Mouse (Mus musculus): ENCODE measurements at regions not wholly inside any gene's neighbourhood (a gene's known extent, or its start where the extent isn't known, plus 50 kb on each side); places are given as distances from the start of the nearest gene placed in this dataset.

DNA sequence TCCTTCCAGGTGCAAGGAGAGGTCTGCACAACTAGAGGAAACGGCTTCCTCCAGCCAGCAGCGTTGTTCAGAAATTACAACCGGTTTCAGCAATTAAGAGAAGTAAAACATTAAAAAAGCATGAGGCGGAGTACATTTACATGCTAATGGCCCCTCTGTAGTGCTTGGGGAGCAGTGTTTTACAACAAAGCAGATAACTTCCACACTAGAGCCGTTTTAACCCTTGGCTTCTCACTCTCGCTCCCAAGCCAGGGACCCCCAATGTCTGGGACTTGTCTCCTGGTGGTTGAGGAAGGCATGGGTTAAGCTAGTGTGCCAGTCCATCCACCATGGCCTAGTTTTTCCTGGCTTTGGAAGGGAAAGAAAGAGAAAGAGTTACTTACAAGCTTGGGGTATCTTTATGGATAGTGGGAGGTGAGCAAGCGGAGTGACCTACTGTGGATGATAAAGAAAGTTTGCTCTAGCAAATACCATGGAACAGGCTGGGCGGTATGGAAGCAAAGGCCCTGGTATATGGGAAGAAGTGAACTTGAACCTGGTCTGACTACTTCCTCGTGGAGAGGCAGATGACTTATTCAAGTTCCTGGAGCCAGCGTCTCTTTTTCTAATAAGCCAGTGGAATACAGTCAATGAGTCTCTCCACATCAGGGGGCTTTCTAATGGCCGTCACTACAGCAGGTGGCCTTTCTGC, 90.8 kb downstream of the Sox9 start:
- Histone ChIP-seq H3K4me1 (ENCODE audit: control insufficient read depth, insufficient read depth, low read length) (no peaks in the 10 kb centered on the region), H3K4me3 (replicated peaks; ENCODE audit: insufficient read depth, low read depth, low read length) (no peak overlapping the region), H3K27me3 (ENCODE audit: control insufficient read depth, insufficient read depth, low read length) (no peaks in the 10 kb centered on the region), H3K27ac (ENCODE audit: insufficient read depth, low read length) (no peak overlapping the region)
- no peak for TF ChIP-seq CTCF (IDR thresholded peaks at IDR 0.05; ENCODE audit: borderline replicate concordance, insufficient read depth, low read depth, low read length)
- no peak for TF ChIP-seq POLR2A (IDR thresholded peaks at IDR 0.05; ENCODE audit: borderline replicate concordance, insufficient read depth, low read length)
- WGBS = 60% methylated on average over 11 of the region's 11 CpGs
- DNase-seq = no peak

DNA sequence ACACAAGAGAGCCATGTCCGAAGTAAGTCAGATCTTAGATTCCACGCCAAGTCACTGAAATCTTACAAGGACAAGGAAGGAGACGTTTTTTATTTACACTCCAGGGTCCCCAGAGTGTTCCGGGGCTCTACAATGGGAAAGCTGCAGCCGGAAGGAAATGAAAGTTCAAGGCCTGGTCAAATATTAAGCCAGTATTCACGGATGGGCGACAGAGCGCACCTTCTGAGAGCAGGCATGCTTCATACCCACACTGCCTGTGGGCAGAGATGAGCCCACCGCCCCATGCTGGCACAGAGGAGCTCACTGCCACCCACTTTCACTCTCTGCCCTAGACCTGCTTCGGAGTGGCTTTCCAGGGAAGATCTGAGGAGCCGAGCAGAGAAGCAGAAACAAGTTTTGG, 92.2 kb downstream of the Sox9 start:
- WGBS = 85% methylated on average over 11 of the region's 11 CpGs
- DNase-seq = no peak
- Histone ChIP-seq H3K4me1 (ENCODE audit: control insufficient read depth, insufficient read depth, low read length) (no peaks in the 10 kb centered on the region), H3K27ac (ENCODE audit: insufficient read depth, low read length) (no peak overlapping the region), H3K27me3 (ENCODE audit: control insufficient read depth, insufficient read depth, low read length) (no peaks in the 10 kb centered on the region), H3K4me3 (replicated peaks; ENCODE audit: insufficient read depth, low read depth, low read length) (no peak overlapping the region)
- TF ChIP-seq CTCF (IDR thresholded peaks at IDR 0.05; ENCODE audit: borderline replicate concordance, insufficient read depth, low read depth, low read length) = no peak

- DNase-seq = no peak
- H3K4me3 ChIP-seq (replicated peaks; ENCODE audit: insufficient read depth, low read depth, low read length) = no peak overlapping the region
- no peak for TF ChIP-seq POLR2A (IDR thresholded peaks at IDR 0.05; ENCODE audit: borderline replicate concordance, insufficient read depth, low read length)
- no peak for TF ChIP-seq CTCF (IDR thresholded peaks at IDR 0.05; ENCODE audit: borderline replicate concordance, insufficient read depth, low read depth, low read length)
- H3K4me1 ChIP-seq (ENCODE audit: control insufficient read depth, insufficient read depth, low read length) = no peaks in the 10 kb centered on the region
- H3K27me3 ChIP-seq (ENCODE audit: control insufficient read depth, insufficient read depth, low read length) = no peaks in the 10 kb centered on the region
- H3K27ac ChIP-seq (ENCODE audit: insufficient read depth, low read length) = no peak overlapping the region
- 62% methylated on average over 8 of the region's 8 CpGs for WGBS
These were observed 94.2 kb downstream of the Sox9 start for GRCm38 (mm10) chr11:112876226-112876625.

- no peak for DNase-seq
- Histone ChIP-seq H3K4me3 (replicated peaks; ENCODE audit: insufficient read depth, low read depth, low read length) (no peak overlapping the region), H3K27me3 (ENCODE audit: control insufficient read depth, insufficient read depth, low read length) (no peaks in the 10 kb centered on the region), H3K27ac (ENCODE audit: insufficient read depth, low read length) (no peak overlapping the region), H3K4me1 (ENCODE audit: control insufficient read depth, insufficient read depth, low read length) (no peaks in the 10 kb centered on the region)
- TF ChIP-seq POLR2A (IDR thresholded peaks at IDR 0.05; ENCODE audit: borderline replicate concordance, insufficient read depth, low read length) = no peak
- no peak for TF ChIP-seq CTCF (IDR thresholded peaks at IDR 0.05; ENCODE audit: borderline replicate concordance, insufficient read depth, low read depth, low read length)
These were observed 96.4 kb downstream of the Sox9 start for GRCm38 (mm10) chr11:112878436-112878835.

- H3K4me1 ChIP-seq (ENCODE audit: control insufficient read depth, insufficient read depth, low read length) = no peaks in the 10 kb centered on the region
- H3K27me3 ChIP-seq (ENCODE audit: control insufficient read depth, insufficient read depth, low read length) = no peaks in the 10 kb centered on the region
- no peak overlapping the region for H3K4me3 ChIP-seq (replicated peaks; ENCODE audit: insufficient read depth, low read depth, low read length)
- TF ChIP-seq POLR2A (IDR thresholded peaks at IDR 0.05; ENCODE audit: borderline replicate concordance, insufficient read depth, low read length) (no peak), CTCF (IDR thresholded peaks at IDR 0.05; ENCODE audit: borderline replicate concordance, insufficient read depth, low read depth, low read length) (no peak)
- no peak for DNase-seq
- H3K27ac ChIP-seq (ENCODE audit: insufficient read depth, low read length) = no peak overlapping the region
- WGBS = 87% methylated on average over 3 of the region's 3 CpGs
These were observed 98.7 kb downstream of the Sox9 start for GRCm38 (mm10) chr11:112880736-112881135.

DNA sequence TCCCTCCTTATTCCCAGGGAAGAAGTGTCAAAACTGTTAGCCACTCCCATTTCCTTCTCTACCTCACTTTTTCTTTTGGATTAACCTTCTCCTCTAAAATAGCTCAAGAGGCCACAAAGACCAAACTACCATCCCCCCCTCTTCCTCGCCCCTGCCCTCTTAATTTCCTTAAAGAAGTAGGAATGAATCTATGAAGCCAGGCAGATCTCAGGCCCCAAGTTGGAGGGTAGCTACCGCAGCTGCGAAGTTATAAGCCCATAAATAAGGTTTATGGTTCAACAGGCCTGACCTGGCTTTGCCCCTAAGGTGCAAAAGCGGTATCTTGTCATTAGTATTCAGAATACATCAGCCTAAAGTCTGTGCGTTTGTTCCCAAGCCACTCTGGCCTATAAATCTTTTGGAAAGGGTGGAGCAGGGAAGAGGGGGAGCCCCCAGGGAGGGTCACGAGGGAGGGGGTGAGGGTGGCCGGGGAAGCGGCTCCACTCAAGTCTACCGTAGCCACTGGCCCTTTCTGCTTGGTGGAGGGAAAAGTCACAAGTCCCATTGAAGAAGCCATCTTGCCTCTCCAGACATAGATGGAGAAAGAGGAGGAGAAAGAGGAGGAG, 103.4 kb downstream of the Sox9 start:
- no peaks in the 10 kb centered on the region for H3K4me1 ChIP-seq (ENCODE audit: control insufficient read depth, insufficient read depth, low read length)
- H3K4me3 ChIP-seq (replicated peaks; ENCODE audit: insufficient read depth, low read depth, low read length) = no peak overlapping the region
- no peak for TF ChIP-seq POLR2A (IDR thresholded peaks at IDR 0.05; ENCODE audit: borderline replicate concordance, insufficient read depth, low read length)
- no peak for TF ChIP-seq CTCF (IDR thresholded peaks at IDR 0.05; ENCODE audit: borderline replicate concordance, insufficient read depth, low read depth, low read length)
- DNase-seq = no peak
- H3K27ac ChIP-seq (ENCODE audit: insufficient read depth, low read length) = no peak overlapping the region
- no peaks in the 10 kb centered on the region for H3K27me3 ChIP-seq (ENCODE audit: control insufficient read depth, insufficient read depth, low read length)
- 79% methylated on average over 9 of the region's 9 CpGs for WGBS

- TF ChIP-seq CTCF (IDR thresholded peaks at IDR 0.05; ENCODE audit: borderline replicate concordance, insufficient read depth, low read depth, low read length) (no peak), POLR2A (IDR thresholded peaks at IDR 0.05; ENCODE audit: borderline replicate concordance, insufficient read depth, low read length) (no peak)
- no peak overlapping the region for H3K4me3 ChIP-seq (replicated peaks; ENCODE audit: insufficient read depth, low read depth, low read length)
- no peaks in the 10 kb centered on the region for H3K27me3 ChIP-seq (ENCODE audit: control insufficient read depth, insufficient read depth, low read length)
- no peak for DNase-seq
- no peaks in the 10 kb centered on the region for H3K4me1 ChIP-seq (ENCODE audit: control insufficient read depth, insufficient read depth, low read length)
- no peak overlapping the region for H3K27ac ChIP-seq (ENCODE audit: insufficient read depth, low read length)
- WGBS = 88% methylated on average over 16 of the region's 16 CpGs
These were observed 104.1 kb downstream of the Sox9 start for GRCm38 (mm10) chr11:112886139-112886538.

DNA sequence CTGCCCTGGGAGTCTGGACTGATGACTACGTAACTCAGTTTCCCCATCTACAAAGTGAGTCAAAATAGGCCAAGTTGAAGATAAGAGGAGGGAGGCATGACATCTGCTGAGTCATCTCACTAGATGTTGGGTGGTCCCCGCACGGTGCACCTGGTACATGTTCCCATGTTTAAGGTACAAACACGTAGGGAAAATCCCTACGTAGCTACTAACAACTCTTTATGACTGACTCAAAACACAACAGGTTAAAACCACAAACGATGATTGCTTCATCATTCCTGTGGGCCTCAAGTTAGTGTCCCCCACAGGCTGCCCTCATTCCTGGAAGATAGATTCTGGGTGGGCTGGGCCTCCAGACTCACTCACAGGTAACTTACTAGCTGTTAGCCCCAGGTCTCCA, 107.7 kb downstream of the Sox9 start:
- Histone ChIP-seq H3K27me3 (ENCODE audit: control insufficient read depth, insufficient read depth, low read length) (no peaks in the 10 kb centered on the region), H3K4me1 (ENCODE audit: control insufficient read depth, insufficient read depth, low read length) (no peaks in the 10 kb centered on the region), H3K27ac (ENCODE audit: insufficient read depth, low read length) (no peak overlapping the region), H3K4me3 (replicated peaks; ENCODE audit: insufficient read depth, low read depth, low read length) (no peak overlapping the region)
- WGBS = 94% methylated on average over 6 of the region's 6 CpGs
- TF ChIP-seq CTCF (IDR thresholded peaks at IDR 0.05; ENCODE audit: borderline replicate concordance, insufficient read depth, low read depth, low read length) (no peak), POLR2A (IDR thresholded peaks at IDR 0.05; ENCODE audit: borderline replicate concordance, insufficient read depth, low read length) (no peak)
- no peak for DNase-seq

Measured in cerebellum, adult 2 months (tissue).